Mouse (Mus musculus) stomach, postnatal 0 days (tissue): ENCODE results near the gene Fbxl17.

Experiments used
- CTCF ChIP-seq: IDR thresholded peaks from 2 replicates; pipeline ENCODE4 v1.5.1; 2016; ENCODE audit warnings: antibody characterized with exemption, low read depth, mild to moderate bottlenecking, moderate library complexity
- EP300 ChIP-seq: optimal IDR thresholded peaks from 2 replicates; pipeline ENCODE3; 2016; ENCODE audit warnings: antibody characterized with exemption

DNA sequence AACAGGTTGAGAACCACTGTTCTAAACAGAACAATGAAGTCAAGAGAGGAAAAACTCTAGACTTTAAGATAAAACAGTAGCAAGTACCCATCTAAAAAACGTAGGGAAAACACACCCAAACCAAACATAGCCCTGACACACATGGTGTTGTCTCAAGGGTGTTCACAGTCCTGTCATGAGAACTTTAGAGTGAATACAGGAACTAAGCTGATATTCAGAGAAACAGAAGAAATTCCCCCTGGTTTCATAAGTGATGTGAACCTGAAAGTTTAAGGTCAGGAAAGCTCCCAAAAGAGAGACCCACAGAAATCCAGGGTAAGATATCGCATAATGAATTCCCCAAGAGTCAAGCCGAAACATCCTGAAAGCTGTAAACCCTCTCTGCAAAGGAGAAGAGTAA is 97.6 kb downstream of the Fbxl17 start:
- TF ChIP-seq EP300 (no peak), CTCF (no peak)
